Mouse (Mus musculus) midbrain, embryonic 16.5 days (tissue): ENCODE data around the gene Ptchd3. TPM values are rescaled to one million over a fixed set of nuclear protein-coding genes. Genes with fewer than 3 reads are reported as not detected.

Experiments
- ATAC-seq: fragments of 200-750 bp; cut with Nextera tagmentation; 2 replicates; pipeline ENCODE4 v1.8.0; 2017; ENCODE audit warnings: moderate TSS enrichment
- H3K27ac ChIP-seq: fragments of 300-500 bp; sonication (generic); 2 replicates; pipeline ENCODE4 v1.5.1; 2014; ENCODE audit warnings: mild to moderate bottlenecking, low read length, mixed read lengths
- H3K27me3 ChIP-seq: fragments of 300-500 bp; sonication (generic); 2 replicates; pipeline ENCODE4 v1.6.1; 2014; ENCODE audit warnings: low read depth, low read length, mixed read lengths; ENCODE audit not compliant: control insufficient read depth, insufficient read depth
- H3K36me3 ChIP-seq: fragments of 300-500 bp; sonication (generic); 2 replicates; pipeline ENCODE4 v1.6.1; 2014; ENCODE audit warnings: mild to moderate bottlenecking, low read length, moderate library complexity, mixed read lengths; ENCODE audit not compliant: control insufficient read depth, insufficient read depth
- H3K4me1 ChIP-seq: fragments of 300-500 bp; sonication (generic); 2 replicates; pipeline ENCODE4 v1.6.1; 2014; ENCODE audit warnings: mild to moderate bottlenecking, low read length, mixed read lengths; ENCODE audit not compliant: control insufficient read depth, insufficient read depth
- H3K4me2 ChIP-seq: fragments of 300-500 bp; sonication (generic); 2 replicates; pipeline ENCODE4 v1.6.1; 2014; ENCODE audit warnings: mild to moderate bottlenecking, low read length, mixed read lengths
- H3K4me3 ChIP-seq: fragments of 300-500 bp; sonication (generic); 2 replicates; pipeline ENCODE4 v1.5.1; 2014; ENCODE audit warnings: low read depth, mild to moderate bottlenecking, low read length, moderate library complexity, mixed read lengths
- H3K9ac ChIP-seq: fragments of 300-500 bp; sonication (generic); 2 replicates; pipeline ENCODE4 v1.6.1; 2014; ENCODE audit warnings: low read depth, low read length, mixed read lengths
- H3K9me3 ChIP-seq: fragments of 300-500 bp; sonication (generic); replicated peaks from 2 replicates; pipeline ENCODE4 v1.6.1; 2014; ENCODE audit warnings: mild to moderate bottlenecking, low read length, mixed read lengths; ENCODE audit not compliant: control insufficient read depth, poor library complexity, severe bottlenecking
- WGBS: fragments of 180-500 bp; shearing (Covaris S2); extraction: QIAGEN DNeasy Blood & Tissue Kit; methylation state at CpG from one replicate; pipeline ENCODE4 v1.1.7; 2014; 5-methylcytosine and 5-hydroxymethylcytosine counted together
- polyA plus RNA-seq: library from polyadenylated mRNA; unstranded; fragments of >200 nt; fragmentation: Nextera tagmentation; extraction: Ambion mirVana; gene quantifications from 2 replicates; pipeline ENCODE4 v1.2.1, GENCODE M21; 2015

Gene Ptchd3
- not detected in 2 replicates for polyA plus RNA-seq

- no peaks in the 10 kb centered on the region for H3K36me3 ChIP-seq
- ATAC-seq: no peak
- no peak within 1 kb of the TSS for H3K4me2 ChIP-seq
- H3K4me3 ChIP-seq: no peak within 1 kb of the TSS
- 76% methylated on average over 18 of the region's 18 CpGs for WGBS
- H3K9ac ChIP-seq: no peak within 1 kb of the TSS
- H3K9me3 ChIP-seq: no peaks in the 10 kb centered on the region
- no peak within 1 kb of the TSS for H3K27ac ChIP-seq
- no peaks in the 10 kb centered on the region for H3K4me1 ChIP-seq
- no peaks in the 10 kb centered on the region; the same call in 1 of the 2 replicates for H3K27me3 ChIP-seq
Measured at GRCm38 (mm10) chr11:121829947-121830346, at the start of gene Ptchd3. Gene Ptchd3, plus strand, starts transcription at chr11:121830247.

GRCm38 (mm10) chr11:121781831-121782230 is 48.2 kb upstream of the Ptchd3 start:
- Histone ChIP-seq H3K9me3 (no peaks in the 10 kb centered on the region), H3K9ac (no peak overlapping the region), H3K36me3 (no peaks in the 10 kb centered on the region), H3K4me1 (no peaks in the 10 kb centered on the region), H3K27ac (no peak overlapping the region), H3K27me3 (no peaks in the 10 kb centered on the region), H3K4me2 (no peak overlapping the region), H3K4me3 (no peak overlapping the region)
- ATAC-seq: no peak
- 87% methylated on average over 1 of the region's 1 CpGs for WGBS

GRCm38 (mm10) chr11:121787456-121787855 is 42.6 kb upstream of the Ptchd3 start:
- Histone ChIP-seq H3K4me1 (no peaks in the 10 kb centered on the region), H3K4me3 (no peak overlapping the region), H3K9me3 (no peaks in the 10 kb centered on the region), H3K27ac (no peak overlapping the region), H3K27me3 (no peaks in the 10 kb centered on the region), H3K4me2 (no peak overlapping the region), H3K36me3 (no peaks in the 10 kb centered on the region), H3K9ac (no peak overlapping the region)
- no peak for ATAC-seq

- no peaks in the 10 kb centered on the region for H3K27me3 ChIP-seq
- no peaks in the 10 kb centered on the region for H3K4me1 ChIP-seq
- no peaks in the 10 kb centered on the region for H3K9me3 ChIP-seq
- no peak overlapping the region for H3K9ac ChIP-seq
- H3K4me2 ChIP-seq: no peak overlapping the region
- H3K27ac ChIP-seq: no peak overlapping the region
- no peaks in the 10 kb centered on the region for H3K36me3 ChIP-seq
- no peak overlapping the region for H3K4me3 ChIP-seq
- WGBS: 79% methylated on average over 3 of the region's 3 CpGs
- no peak for ATAC-seq
Measured at GRCm38 (mm10) chr11:121789566-121789965, 40.5 kb upstream of the Ptchd3 start.

- ATAC-seq: no peak
- Histone ChIP-seq H3K9me3 (no peaks in the 10 kb centered on the region), H3K27me3 (no peaks in the 10 kb centered on the region), H3K9ac (no peak overlapping the region), H3K36me3 (no peaks in the 10 kb centered on the region), H3K27ac (no peak overlapping the region), H3K4me1 (no peaks in the 10 kb centered on the region), H3K4me2 (no peak overlapping the region), H3K4me3 (no peak overlapping the region)
- WGBS: 71% methylated on average over 2 of the region's 2 CpGs
Measured at GRCm38 (mm10) chr11:121790671-121791094, 39.4 kb upstream of the Ptchd3 start.

- H3K9me3 ChIP-seq: no peaks in the 10 kb centered on the region
- no peak overlapping the region for H3K27ac ChIP-seq
- H3K36me3 ChIP-seq: no peaks in the 10 kb centered on the region
- H3K27me3 ChIP-seq: no peaks in the 10 kb centered on the region
- no peak overlapping the region for H3K4me3 ChIP-seq
- WGBS: 85% methylated on average over 3 of the region's 3 CpGs
- no peak overlapping the region for H3K9ac ChIP-seq
- no peaks in the 10 kb centered on the region for H3K4me1 ChIP-seq
- ATAC-seq: no peak
- H3K4me2 ChIP-seq: no peak overlapping the region
Measured at GRCm38 (mm10) chr11:121791446-121791845, 38.6 kb upstream of the Ptchd3 start.

GRCm38 (mm10) chr11:121791991-121792390 is 38.1 kb upstream of the Ptchd3 start:
- no peaks in the 10 kb centered on the region for H3K27me3 ChIP-seq
- no peaks in the 10 kb centered on the region for H3K9me3 ChIP-seq
- H3K27ac ChIP-seq: no peak overlapping the region
- no peak overlapping the region for H3K9ac ChIP-seq
- no peak overlapping the region for H3K4me3 ChIP-seq
- H3K4me2 ChIP-seq: no peak overlapping the region
- no peak for ATAC-seq
- no peaks in the 10 kb centered on the region for H3K36me3 ChIP-seq
- WGBS: 63% methylated on average over 1 of the region's 1 CpGs
- no peaks in the 10 kb centered on the region for H3K4me1 ChIP-seq

GRCm38 (mm10) chr11:121793530-121793929 is 36.5 kb upstream of the Ptchd3 start:
- Histone ChIP-seq H3K9ac (no peak overlapping the region), H3K27ac (no peak overlapping the region), H3K27me3 (no peaks in the 10 kb centered on the region), H3K9me3 (no peaks in the 10 kb centered on the region), H3K4me2 (no peak overlapping the region), H3K36me3 (no peaks in the 10 kb centered on the region), H3K4me3 (no peak overlapping the region), H3K4me1 (no peaks in the 10 kb centered on the region)
- 90% methylated on average over 3 of the region's 3 CpGs for WGBS
- ATAC-seq: no peak

GRCm38 (mm10) chr11:121794186-121794585 is 35.9 kb upstream of the Ptchd3 start:
- no peak overlapping the region for H3K27ac ChIP-seq
- H3K27me3 ChIP-seq: no peaks in the 10 kb centered on the region
- no peaks in the 10 kb centered on the region for H3K4me1 ChIP-seq
- 96% methylated on average over 3 of the region's 3 CpGs for WGBS
- H3K4me3 ChIP-seq: no peak overlapping the region
- H3K9me3 ChIP-seq: no peaks in the 10 kb centered on the region
- no peak for ATAC-seq
- H3K9ac ChIP-seq: no peak overlapping the region
- H3K36me3 ChIP-seq: no peaks in the 10 kb centered on the region
- H3K4me2 ChIP-seq: no peak overlapping the region
